Mouse (Mus musculus) intestine, embryonic 16.5 days (tissue): ENCODE measurements around the gene Tmbim1. TPM values are rescaled to one million over a fixed set of nuclear protein-coding genes. Genes with fewer than 3 reads are reported as not detected.

Experiments
- ATAC-seq: fragments of 200-750 bp; cut with Nextera tagmentation; 2 replicates; pipeline ENCODE4 v1.8.0; 2017; ENCODE audit warnings: moderate TSS enrichment, moderate library complexity
- H3K27ac ChIP-seq: fragments of 300-500 bp; sonication (generic); 2 replicates; pipeline ENCODE4 v1.5.1; 2014; ENCODE audit warnings: mild to moderate bottlenecking, low read length
- H3K27me3 ChIP-seq: fragments of 300-500 bp; sonication (generic); replicated peaks from 2 replicates; pipeline ENCODE4 v1.6.1; 2014; ENCODE audit warnings: low read length, control low read depth, mixed read lengths; ENCODE audit not compliant: control insufficient read depth, insufficient read depth
- H3K36me3 ChIP-seq: fragments of 300-500 bp; sonication (generic); 2 replicates; pipeline ENCODE4 v1.6.1; 2014; ENCODE audit warnings: low read length, control low read depth; ENCODE audit not compliant: control insufficient read depth, insufficient read depth
- H3K4me1 ChIP-seq: fragments of 300-500 bp; sonication (generic); 2 replicates; pipeline ENCODE4 v1.6.1; 2014; ENCODE audit warnings: low read length, control low read depth, mixed read lengths; ENCODE audit not compliant: control insufficient read depth, insufficient read depth
- H3K4me2 ChIP-seq: fragments of 300-500 bp; sonication (generic); 2 replicates; pipeline ENCODE4 v1.6.1; 2014; ENCODE audit warnings: low read depth, low read length, control low read depth
- H3K4me3 ChIP-seq: fragments of 300-500 bp; sonication (generic); 2 replicates; pipeline ENCODE4 v1.5.1; 2014; ENCODE audit warnings: mild to moderate bottlenecking, low read length
- H3K9ac ChIP-seq: fragments of 300-500 bp; sonication (generic); 2 replicates; pipeline ENCODE4 v1.6.1; 2014; ENCODE audit warnings: low read depth, low read length
- H3K9me3 ChIP-seq: fragments of 300-500 bp; sonication (generic); 2 replicates; pipeline ENCODE4 v1.6.1; 2016; ENCODE audit warnings: low read length, control low read depth; ENCODE audit not compliant: control insufficient read depth
- WGBS: fragments of 180-500 bp; shearing (Covaris S2); extraction: QIAGEN DNeasy Blood & Tissue Kit; methylation state at CpG from one replicate; pipeline ENCODE4 v1.1.7; 2014; 5-methylcytosine and 5-hydroxymethylcytosine counted together
- polyA plus RNA-seq: library from polyadenylated mRNA; unstranded; fragments of >200 nt; fragmentation: Nextera tagmentation; extraction: Ambion mirVana; gene quantifications from 2 replicates; pipeline ENCODE4 v1.2.1, GENCODE M21; 2015

The Tmbim1 gene
- polyA plus RNA-seq, 1 experiment from 2014 or later = 79.8 TPM

GRCm38 (mm10) chr1:74249331-74249980, 56.0 kb downstream of the Tmbim1 start:
- Histone ChIP-seq H3K4me2 (peak overlapping the region; percentile 17; the same call in 1 of the 2 replicates), H3K27ac (peak overlapping the region; percentile 89), H3K27me3 (no peaks in the 10 kb centered on the region), H3K4me1 (peaks cover 12% of the 10 kb centered on the region), H3K9me3 (no peaks in the 10 kb centered on the region), H3K9ac (no peak overlapping the region), H3K36me3 (peaks cover 14% of the 10 kb centered on the region; the same call in 1 of the 2 replicates), H3K4me3 (no peak overlapping the region)
- ATAC-seq = peak; percentile 95
- 58% methylated on average over 5 of the region's 5 CpGs for WGBS

- peak; percentile 77 for ATAC-seq
- WGBS = 31% methylated on average over 1 of the region's 1 CpGs
- Histone ChIP-seq H3K9me3 (no peaks in the 10 kb centered on the region), H3K4me3 (no peak overlapping the region), H3K27me3 (no peaks in the 10 kb centered on the region), H3K27ac (peak overlapping the region; percentile 89), H3K36me3 (peaks cover 12% of the 10 kb centered on the region; the same call in 1 of the 2 replicates), H3K9ac (no peak overlapping the region), H3K4me2 (no peak overlapping the region), H3K4me1 (peaks cover 19% of the 10 kb centered on the region)
Observed at GRCm38 (mm10) chr1:74248799-74249198, 56.6 kb downstream of the Tmbim1 start.

GRCm38 (mm10) chr1:74245525-74245924, 59.9 kb downstream of the Tmbim1 start:
- 45% methylated on average over 2 of the region's 2 CpGs for WGBS
- Histone ChIP-seq H3K4me2 (no peak overlapping the region), H3K9ac (no peak overlapping the region), H3K4me3 (no peak overlapping the region), H3K4me1 (peaks cover 34% of the 10 kb centered on the region), H3K9me3 (no peaks in the 10 kb centered on the region), H3K27me3 (no peaks in the 10 kb centered on the region), H3K27ac (no peak overlapping the region), H3K36me3 (0 out of 2 replicates have a peak, but pooled peaks cover under 1% of the 10 kb centered on the region)
- ATAC-seq = no peak

DNA sequence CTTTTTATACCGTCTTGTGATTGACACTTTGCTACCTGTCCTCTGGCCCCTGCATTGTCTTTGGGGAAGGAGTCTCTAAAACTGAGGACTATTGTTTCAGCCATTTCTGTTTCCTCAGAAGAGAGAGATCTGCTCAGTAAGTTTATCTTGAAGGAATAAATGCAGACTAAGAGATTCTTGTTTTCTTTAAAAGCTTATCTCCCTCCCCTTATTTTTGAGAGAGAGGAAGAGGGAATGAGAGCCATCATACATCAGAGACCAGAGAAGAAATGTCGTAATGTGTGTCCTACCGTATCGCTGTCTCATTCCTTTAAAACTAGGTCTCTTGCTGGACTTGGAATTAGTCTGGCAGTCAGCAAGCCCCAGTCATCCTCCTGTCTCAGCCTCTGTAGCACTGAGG, 64.6 kb downstream of the Tmbim1 start:
- 46% methylated on average over 4 of the region's 4 CpGs for WGBS
- H3K36me3 ChIP-seq = no peaks in the 10 kb centered on the region
- no peaks in the 10 kb centered on the region for H3K9me3 ChIP-seq
- no peak overlapping the region for H3K4me3 ChIP-seq
- peaks cover 50% of the 10 kb centered on the region for H3K4me1 ChIP-seq
- no peak overlapping the region for H3K9ac ChIP-seq
- ATAC-seq = no peak
- no peaks in the 10 kb centered on the region for H3K27me3 ChIP-seq
- peak overlapping the region; percentile 27; the same call in 1 of the 2 replicates for H3K27ac ChIP-seq
- H3K4me2 ChIP-seq = 0 out of 2 replicates have a peak overlapping the region, but pooled peaks have one; percentile 21

DNA sequence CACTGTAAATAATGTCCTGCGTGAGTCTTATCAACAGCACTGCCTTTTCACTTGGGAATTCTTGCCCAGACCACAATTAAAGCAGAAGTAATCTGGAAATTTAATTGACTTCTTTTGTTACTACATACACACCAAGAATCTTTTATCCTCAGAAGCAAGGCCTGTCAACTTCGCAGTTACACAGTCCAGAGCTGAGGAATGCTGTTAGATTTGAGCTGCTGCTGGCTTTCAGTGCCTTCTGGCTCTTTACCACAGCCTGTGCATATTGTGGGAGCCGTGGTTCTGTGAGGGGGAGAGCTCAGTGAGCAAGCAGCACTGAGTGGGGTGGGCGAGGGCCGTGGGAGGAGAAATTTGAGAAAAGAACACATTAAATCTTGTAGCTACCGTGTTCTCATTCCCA, 65.1 kb downstream of the Tmbim1 start:
- Histone ChIP-seq H3K4me2 (peak overlapping the region; percentile 21; the same call in 1 of the 2 replicates), H3K9ac (no peak overlapping the region; the same call in 1 of the 2 replicates), H3K27ac (peak overlapping the region; percentile 43), H3K27me3 (no peaks in the 10 kb centered on the region), H3K9me3 (no peaks in the 10 kb centered on the region), H3K36me3 (no peaks in the 10 kb centered on the region), H3K4me3 (no peak overlapping the region), H3K4me1 (peaks cover 47% of the 10 kb centered on the region)
- ATAC-seq = no peak
- 30% methylated on average over 6 of the region's 6 CpGs for WGBS

GRCm38 (mm10) chr1:74239618-74240017, 65.8 kb downstream of the Tmbim1 start:
- Histone ChIP-seq H3K9me3 (no peaks in the 10 kb centered on the region), H3K9ac (peak overlapping the region; percentile 54; the same call in 1 of the 2 replicates), H3K4me2 (peak overlapping the region; percentile 64), H3K27ac (peak overlapping the region; percentile 93), H3K36me3 (no peaks in the 10 kb centered on the region), H3K4me1 (peaks cover 45% of the 10 kb centered on the region), H3K4me3 (peak overlapping the region; percentile 98), H3K27me3 (no peaks in the 10 kb centered on the region)
- WGBS = 28% methylated on average over 11 of the region's 11 CpGs
- no peak for ATAC-seq

GRCm38 (mm10) chr1:74239162-74239561, 66.3 kb downstream of the Tmbim1 start:
- no peaks in the 10 kb centered on the region for H3K36me3 ChIP-seq
- H3K9me3 ChIP-seq = no peaks in the 10 kb centered on the region
- peak overlapping the region; percentile 64 for H3K4me2 ChIP-seq
- H3K27me3 ChIP-seq = no peaks in the 10 kb centered on the region
- H3K9ac ChIP-seq = peak overlapping the region; percentile 54; the same call in 1 of the 2 replicates
- ATAC-seq = peak; percentile 47
- peak overlapping the region; percentile 93 for H3K27ac ChIP-seq
- 13% methylated on average over 7 of the region's 7 CpGs for WGBS
- peaks cover 42% of the 10 kb centered on the region for H3K4me1 ChIP-seq
- peak overlapping the region; percentile 98 for H3K4me3 ChIP-seq

Other genes starting within 250 kb of the Tmbim1 start
- gene Tns1, start 181.2 kb downstream of the Tmbim1 start, polyA plus RNA-seq = 20.2 and 23.4 TPM in 2 replicates
- gene Rufy4, start 180.1 kb downstream of the Tmbim1 start, polyA plus RNA-seq = 0.12 and 0.31 TPM in 2 replicates
- 0.22 and 0.27 TPM in 2 replicates for gene Cxcr2, start 151.6 kb downstream of the Tmbim1 start, polyA plus RNA-seq
- not detected in 2 replicates for gene Cxcr1, start 111.0 kb downstream of the Tmbim1 start, polyA plus RNA-seq
- gene Arpc2, start 69.5 kb downstream of the Tmbim1 start, polyA plus RNA-seq = 556 and 575 TPM in 2 replicates
- gene Gpbar1, start 27.1 kb downstream of the Tmbim1 start, polyA plus RNA-seq = 2.6 and 2.7 TPM in 2 replicates
- gene Aamp, start 20.9 kb downstream of the Tmbim1 start, polyA plus RNA-seq = 246 and 256 TPM in 2 replicates
- gene Pnkd, start 20.7 kb downstream of the Tmbim1 start, polyA plus RNA-seq = 139 and 148 TPM in 2 replicates
- 0.24 and 0.50 TPM in 2 replicates for gene Catip, start 56.5 kb upstream of the Tmbim1 start, polyA plus RNA-seq
- 8.0 and 8.9 TPM in 2 replicates for gene Slc11a1, start 69.6 kb upstream of the Tmbim1 start, polyA plus RNA-seq
- 69.4 and 72.3 TPM in 2 replicates for gene Ctdsp1, start 85.9 kb upstream of the Tmbim1 start, polyA plus RNA-seq
- gene Vil1, start 103.8 kb upstream of the Tmbim1 start, polyA plus RNA-seq = 207 and 244 TPM in 2 replicates
- gene Cnot9, start 200.4 kb upstream of the Tmbim1 start, polyA plus RNA-seq = 51.5 and 52.1 TPM in 2 replicates
- gene Plcd4, start 237.3 kb upstream of the Tmbim1 start, polyA plus RNA-seq = 0.10 and 0.29 TPM in 2 replicates
- gene Usp37, start 238.7 kb upstream of the Tmbim1 start, polyA plus RNA-seq = 20.3 and 20.9 TPM in 2 replicates